Mouse (Mus musculus): ENCODE results near the gene Sik1.
"Not testable (repeated sequence)": the region's sequence is repeated elsewhere in the genome, so short reads cannot be mapped to it uniquely, and the experiment has no call there.

Gene Sik1

DNA sequence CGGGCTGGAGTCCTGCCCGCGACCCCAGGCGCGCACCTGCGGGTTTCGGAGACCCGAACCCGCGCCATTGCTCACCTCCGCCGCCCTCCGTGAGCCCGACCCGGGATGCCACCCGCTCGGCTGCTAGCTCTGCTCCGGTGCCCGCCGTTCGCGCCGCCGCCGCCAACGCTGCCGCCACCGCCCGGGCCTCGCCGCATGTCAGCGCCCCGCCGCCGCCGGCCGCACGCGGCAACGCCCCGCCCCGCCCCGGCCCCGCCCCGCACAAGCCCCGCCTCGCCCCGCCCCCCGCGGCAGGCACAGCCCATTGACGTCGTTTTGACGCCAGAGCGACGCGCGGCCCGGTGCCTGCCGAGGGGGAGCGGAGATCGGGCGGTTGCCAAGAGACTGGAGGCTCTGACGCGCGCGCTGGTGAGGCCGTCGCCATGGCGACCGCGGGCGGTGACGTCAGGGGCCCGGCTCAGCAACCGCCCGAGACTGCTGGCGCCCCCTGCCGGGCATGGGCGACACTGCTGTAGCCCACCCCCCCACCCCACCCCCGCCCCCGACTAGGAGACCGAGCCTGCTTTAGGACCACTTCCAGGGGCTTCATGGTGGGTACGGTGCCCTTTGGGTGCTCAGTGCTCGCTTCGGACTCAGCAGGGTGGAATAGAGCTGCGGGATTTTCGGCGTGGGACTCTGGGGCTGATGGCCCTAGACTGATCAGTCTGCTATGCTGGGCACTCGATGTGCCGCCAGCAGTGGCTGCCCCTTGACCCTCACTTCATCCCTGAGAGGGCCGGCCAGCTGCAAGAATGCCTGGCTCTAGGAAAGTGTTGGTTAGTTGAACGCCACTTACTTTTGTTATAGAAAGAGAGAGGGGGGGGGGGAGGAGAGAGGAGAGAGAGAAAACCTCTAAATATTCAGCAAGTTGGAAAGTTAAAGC is at the start of gene Sik1:
TSS of gene Sik1 (minus strand) at position 208 of the 922 bp plus-strand sequence.
- DNase-seq (ENCODE audit: inconsistent ontology term), result peak; percentile 98

DNA sequence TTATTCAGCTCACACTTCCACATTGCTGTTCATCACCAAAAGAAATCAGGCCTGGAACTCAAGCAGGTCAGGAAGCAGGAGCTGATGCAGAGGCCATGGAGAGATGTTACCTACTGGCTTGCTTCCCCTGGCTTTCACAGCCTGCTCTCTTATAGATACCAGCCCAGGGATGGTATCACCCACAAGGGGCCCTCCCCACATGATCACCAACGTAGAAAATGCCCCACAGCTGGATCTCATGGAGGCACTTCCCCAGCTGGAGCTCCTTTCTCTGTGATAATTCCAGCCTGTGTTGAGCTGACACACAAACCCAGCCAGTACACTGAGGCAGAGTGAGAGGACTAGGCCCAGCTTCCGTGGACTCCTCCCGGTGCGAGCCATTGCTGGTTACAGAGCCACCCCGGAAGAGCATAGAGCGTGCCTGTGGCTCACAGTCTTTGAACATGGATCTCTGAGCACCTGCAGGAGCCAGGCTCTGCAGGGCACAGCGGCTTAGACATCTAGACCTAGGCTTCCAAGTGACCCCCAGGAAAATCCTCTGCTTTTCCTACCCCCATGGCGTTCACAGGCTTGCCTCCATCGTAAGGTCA is 49.7 kb upstream of the Sik1 start:
- no peak for DNase-seq (ENCODE audit: inconsistent ontology term)

GRCm38 (mm10) chr17:31904036-31904435 is 48.4 kb upstream of the Sik1 start:
- no peak for DNase-seq (ENCODE audit: inconsistent ontology term)

DNA sequence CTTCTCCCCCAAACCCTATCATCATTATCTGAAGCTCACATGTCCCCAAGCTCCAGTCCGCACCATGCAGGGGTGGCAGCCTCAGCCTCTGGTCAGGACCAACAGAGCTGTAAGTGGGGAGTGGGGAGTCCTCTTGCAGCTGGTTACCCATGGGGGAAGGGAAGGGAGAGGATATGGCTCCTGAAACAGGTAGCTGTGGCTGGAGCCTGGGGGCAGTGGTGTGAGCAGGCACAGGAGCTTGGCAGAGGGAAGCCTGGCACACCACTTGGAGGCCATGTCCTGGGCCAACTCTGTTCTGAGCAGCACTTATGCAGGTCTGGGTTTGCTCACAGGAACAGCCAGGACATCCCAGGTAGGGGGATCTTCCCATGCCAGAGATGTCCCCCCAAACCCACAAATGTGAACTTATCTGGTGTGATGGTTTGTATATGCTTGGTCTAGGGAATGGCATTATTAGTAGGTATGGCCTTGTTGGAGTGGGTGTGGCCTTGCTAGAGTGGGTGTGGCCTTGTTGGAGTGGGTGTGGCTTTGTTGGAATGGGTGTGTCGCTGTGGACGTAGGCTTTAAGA is 47.1 kb upstream of the Sik1 start:
- no peak for DNase-seq (ENCODE audit: inconsistent ontology term)

- no peak for DNase-seq (ENCODE audit: inconsistent ontology term)
Observed at GRCm38 (mm10) chr17:31901461-31902204, 46.0 kb upstream of the Sik1 start.

GRCm38 (mm10) chr17:31898941-31899340 is 43.3 kb upstream of the Sik1 start:
- DNase-seq (ENCODE audit: inconsistent ontology term), result no peak

DNA sequence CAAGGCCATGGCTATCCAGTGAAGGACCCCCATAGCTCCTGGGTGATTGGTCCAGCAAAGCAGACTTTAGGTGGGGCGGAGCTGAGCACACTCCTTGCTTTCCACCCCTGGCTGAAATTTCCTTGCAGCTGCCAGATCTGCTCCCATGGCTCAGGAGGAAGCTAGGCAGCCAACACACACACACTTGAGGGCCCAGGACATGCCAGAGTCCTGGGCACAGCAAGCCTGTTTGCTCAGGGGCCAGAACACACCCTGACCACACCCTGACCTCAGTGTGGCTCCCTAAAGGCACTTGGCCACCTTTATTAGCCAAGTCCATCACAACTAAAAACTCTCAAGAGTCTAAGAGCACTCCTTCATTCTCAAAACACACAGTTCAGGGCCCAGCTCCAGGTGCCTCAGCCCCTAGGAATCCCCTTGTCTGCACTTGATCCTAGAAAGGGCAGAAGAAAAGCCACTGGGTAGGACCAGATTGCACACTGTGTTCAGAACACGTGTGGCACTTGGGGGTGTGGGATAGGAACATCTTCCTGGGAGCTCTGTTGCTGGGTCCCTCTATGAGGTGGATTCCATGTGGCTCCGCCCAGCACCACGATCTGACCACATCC is 41.7 kb upstream of the Sik1 start:
- no peak for DNase-seq (ENCODE audit: inconsistent ontology term)

- DNase-seq (ENCODE audit: inconsistent ontology term), result no peak
Observed at GRCm38 (mm10) chr17:31896751-31897150, 41.1 kb upstream of the Sik1 start.

DNA sequence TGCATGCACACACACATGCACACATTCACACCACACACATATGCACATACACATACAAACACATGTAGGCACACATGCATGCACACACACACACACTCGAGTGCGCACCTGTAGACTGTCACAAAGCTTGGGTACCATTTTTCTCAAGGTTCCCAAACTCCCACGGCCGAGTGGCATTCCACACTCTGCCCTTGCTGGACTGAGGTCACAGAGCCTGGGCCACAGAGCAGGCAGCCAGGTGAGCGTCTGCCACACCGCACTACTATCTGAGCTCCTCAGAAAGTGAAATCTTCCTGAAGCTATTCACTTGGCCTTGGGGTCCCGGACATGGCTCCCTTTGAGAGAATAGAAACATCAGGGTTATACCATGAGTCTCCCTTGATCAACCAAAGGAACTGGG is 40.7 kb upstream of the Sik1 start:
- DNase-seq (ENCODE audit: inconsistent ontology term), result no peak

GRCm38 (mm10) chr17:31893371-31894060 is 37.9 kb upstream of the Sik1 start:
- DNase-seq (ENCODE audit: inconsistent ontology term), result no peak

GRCm38 (mm10) chr17:31892750-31893149 is 37.1 kb upstream of the Sik1 start:
- peak; percentile 97 for DNase-seq (ENCODE audit: inconsistent ontology term)

DNA sequence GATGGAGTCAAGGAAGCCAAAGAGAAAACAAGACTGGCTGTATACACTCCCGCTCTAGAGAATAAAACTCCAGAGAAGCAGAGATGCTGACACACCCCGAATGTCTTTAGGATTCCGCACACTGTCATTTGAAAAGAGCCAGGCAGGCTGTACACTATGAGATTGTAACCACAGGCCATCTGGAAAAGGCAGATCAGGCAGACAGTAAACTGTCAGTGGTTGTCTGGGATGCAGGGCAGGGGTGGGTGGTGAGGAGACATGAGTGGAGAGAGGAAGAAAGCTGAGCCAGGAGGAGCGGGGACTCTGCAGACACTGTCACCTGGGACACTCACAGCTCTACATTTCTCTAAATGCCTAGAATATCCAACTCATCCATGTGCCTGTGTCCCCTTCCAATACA is 36.3 kb upstream of the Sik1 start:
- peak; percentile 58 for DNase-seq (ENCODE audit: inconsistent ontology term)

- no peak for DNase-seq (ENCODE audit: inconsistent ontology term)
Observed at GRCm38 (mm10) chr17:31890311-31890951, 34.8 kb upstream of the Sik1 start.

DNA sequence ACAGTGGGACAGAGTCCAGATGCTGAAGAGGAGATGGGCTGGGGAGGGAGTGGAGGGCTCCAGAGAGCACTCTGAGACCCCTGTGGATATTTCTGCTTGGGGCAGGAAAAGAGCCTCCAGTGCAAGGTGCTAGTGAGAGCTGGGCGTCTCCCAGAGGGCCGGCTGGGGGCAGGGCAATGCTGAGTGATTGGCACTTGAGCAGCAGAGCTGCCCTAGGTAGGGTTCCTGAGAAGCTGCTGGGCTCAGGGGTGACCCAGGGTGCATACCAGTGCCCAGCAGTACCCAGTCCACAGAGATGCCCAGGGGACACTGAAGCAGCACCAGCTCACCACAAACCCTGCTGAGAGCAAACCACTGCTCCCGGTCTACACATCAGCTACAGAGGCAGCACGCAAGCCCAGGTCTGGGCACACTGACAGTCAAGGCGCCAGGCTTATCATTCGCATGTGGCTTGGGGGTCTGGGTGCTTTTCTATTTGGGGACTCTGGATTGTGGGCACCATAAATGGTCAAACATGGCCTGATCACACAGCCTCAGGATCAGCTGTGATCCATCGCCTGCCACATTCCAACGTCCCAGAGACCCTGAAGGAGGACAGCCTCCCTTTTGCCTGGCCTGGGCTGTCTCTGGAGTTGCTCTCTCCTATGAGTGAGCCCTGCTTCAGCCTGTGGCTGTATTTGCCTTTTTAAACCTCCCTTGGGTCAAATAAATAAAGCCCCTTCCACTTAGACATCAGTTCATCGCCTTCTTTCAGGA is 34.0 kb upstream of the Sik1 start:
- DNase-seq (ENCODE audit: inconsistent ontology term), result no peak

DNA sequence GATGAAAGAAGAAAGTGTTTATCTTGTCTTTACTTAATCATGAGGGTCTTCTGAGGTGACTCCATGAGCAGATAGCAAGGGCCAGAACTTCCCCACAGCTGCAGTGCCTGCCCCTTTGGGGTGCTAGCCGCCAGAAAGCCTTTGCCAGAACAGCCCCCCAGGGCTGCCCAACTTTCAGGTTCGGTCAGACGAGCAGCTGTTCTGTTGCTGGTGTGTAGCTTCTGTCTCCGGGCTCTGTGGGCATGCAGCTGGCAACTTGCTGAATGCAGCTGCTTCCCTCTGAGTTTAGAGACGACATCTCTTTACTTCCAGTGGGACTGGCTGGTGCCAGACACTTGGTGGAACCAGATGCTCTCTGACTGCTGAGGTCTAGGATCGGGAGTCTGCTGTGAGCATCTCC is 32.9 kb upstream of the Sik1 start:
- no peak for DNase-seq (ENCODE audit: inconsistent ontology term)

GRCm38 (mm10) chr17:31884676-31885075 is 29.1 kb upstream of the Sik1 start:
- not testable (repeated sequence) for DNase-seq (ENCODE audit: inconsistent ontology term)

DNA sequence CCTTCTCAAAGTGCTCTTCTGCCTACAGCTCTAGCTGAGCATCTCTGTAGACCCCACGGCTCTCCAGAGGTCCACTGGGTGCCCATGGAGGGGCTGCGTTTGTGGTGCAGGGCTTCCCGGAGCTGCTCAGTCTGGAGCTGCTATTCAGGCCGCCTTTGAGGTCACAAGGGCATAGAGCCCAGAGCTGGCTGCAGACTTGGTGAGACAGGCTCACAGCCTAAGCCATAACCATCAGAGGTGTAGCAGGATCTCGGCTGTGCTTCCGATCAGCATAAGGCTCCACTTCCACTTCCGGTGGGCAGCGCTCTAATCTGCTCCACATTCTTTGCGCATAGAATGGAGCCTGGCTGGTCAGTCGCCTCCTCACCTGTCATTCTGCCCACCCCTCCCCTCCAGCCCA is 23.8 kb upstream of the Sik1 start:
- no peak for DNase-seq (ENCODE audit: inconsistent ontology term)

DNA sequence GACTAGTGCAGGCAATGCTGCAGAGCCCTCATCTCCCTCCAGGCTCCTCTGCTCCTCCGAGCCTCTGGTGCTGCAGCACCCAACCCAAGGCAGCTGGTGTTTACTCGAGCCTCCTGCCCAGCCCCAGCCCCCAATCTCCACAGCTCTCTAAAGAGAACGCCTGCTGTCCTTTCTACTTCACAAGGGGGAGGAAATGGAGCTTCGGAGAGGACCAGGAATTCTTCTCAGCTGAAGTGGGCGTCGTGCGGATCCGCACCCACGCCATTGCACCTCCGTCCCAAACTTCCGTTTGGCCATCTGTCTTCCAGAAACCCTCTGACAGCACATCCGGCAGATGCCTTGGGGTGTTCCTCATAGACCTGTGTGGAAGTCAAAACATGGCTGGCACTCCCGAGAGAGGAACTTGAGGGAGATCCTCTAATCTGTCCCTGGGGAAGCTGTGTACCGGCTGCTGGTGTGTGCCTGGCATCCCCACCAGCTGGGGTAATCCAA is 22.1 kb upstream of the Sik1 start:
- no peak for DNase-seq (ENCODE audit: inconsistent ontology term)

GRCm38 (mm10) chr17:31877181-31877581 is 21.6 kb upstream of the Sik1 start:
- no peak for DNase-seq (ENCODE audit: inconsistent ontology term)

GRCm38 (mm10) chr17:31876775-31877174 is 21.2 kb upstream of the Sik1 start:
- DNase-seq (ENCODE audit: inconsistent ontology term), result no peak
